Mouse (Mus musculus) cerebellum, postnatal 4 days (tissue): ENCODE measurements at regions not wholly inside any gene's neighbourhood (a gene's known extent, or its start where the extent isn't known, plus 50 kb on each side); places are given as distances from the start of the nearest gene placed in this dataset.
"Not testable (repeated sequence)": the region's sequence is repeated elsewhere in the genome, so short reads cannot be mapped to it uniquely, and the experiment has no call there.

Source experiments
- DNase-seq, 2 experiments: peaks; one replicate each; pipeline ENCODE4 v3.0.0; 2022; ENCODE audit warnings: low spot score in 2 of 2, mixed read lengths in 1 of 2

DNA sequence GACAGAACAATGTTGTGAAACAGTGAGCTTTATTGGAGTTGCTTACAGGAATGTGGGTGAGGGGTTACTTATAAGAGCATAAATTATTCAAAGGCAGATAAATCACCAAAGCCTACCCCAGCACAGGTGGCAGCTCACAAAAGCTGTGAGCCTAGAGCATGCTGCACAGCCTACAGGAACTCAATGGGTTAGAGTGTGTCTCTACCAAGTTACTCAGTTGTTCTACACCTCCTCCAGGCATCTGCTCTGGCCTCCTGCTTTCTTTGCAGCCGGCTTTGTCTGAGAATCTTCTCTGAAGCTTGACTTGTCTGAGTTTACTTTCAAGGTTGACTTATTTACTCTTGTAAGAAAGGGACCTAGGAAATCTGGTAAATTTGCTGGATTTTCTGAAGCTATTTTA is 336.5 kb downstream of the Fscb start:
- DNase-seq: no peak

DNA sequence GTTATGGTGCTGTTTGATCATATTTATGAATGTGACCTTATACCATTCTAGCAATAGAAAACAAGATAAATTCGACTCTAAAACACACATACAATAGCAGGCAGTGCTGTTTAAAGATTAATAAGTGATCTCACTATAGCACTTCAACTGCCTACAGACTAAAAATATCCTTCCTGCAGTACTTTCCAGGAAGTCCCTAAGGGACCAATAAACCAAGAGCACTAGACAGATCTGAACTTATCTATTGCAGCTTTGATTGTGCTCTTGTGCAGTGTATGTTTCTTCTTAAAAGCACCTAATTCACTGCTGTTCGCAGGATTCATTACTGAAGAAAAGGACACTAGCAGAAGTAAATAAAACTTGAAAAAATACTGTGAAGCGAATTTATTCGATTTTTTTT is 358.1 kb downstream of the Fscb start:
- DNase-seq: no peak

DNA sequence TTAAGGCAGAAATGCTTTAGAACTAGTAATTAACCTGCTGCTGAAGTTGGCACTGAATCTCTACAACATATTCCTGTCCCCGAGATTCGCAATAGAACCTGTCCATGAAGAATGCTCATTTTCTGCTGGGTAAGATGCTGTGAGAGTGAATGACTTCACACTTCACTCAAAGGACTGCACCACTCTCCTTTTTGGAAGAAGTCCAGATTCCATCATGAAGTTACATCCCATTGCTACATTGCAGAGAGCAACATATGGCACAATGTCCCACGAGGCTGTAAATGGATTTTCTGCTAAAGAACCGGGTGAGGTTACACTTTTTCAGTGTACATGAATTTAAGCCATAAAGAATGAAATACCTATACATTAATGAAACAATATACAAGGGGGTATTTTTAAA is 360.0 kb downstream of the Fscb start:
- DNase-seq: no peak

DNA sequence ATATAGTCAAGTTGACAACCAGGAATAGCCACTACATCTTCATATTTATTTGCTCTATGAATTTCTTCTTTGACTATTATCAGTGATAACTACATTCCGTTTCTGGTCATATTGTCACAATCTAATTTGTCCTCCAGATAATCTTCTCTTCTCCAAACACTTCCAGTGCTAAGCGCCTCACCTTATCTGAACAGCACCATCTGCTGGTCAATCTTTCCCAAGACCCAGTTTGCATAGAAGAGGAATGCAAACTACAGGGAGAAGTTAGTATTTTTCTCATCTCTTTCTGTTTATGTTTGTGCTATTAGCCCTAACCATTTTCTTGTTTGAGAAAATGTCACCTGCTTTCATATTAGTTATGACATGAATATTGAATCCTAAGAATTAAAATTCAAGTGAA is 370.3 kb downstream of the Fscb start:
- peak in 1 of 2 experiments; percentile 10 for DNase-seq

DNA sequence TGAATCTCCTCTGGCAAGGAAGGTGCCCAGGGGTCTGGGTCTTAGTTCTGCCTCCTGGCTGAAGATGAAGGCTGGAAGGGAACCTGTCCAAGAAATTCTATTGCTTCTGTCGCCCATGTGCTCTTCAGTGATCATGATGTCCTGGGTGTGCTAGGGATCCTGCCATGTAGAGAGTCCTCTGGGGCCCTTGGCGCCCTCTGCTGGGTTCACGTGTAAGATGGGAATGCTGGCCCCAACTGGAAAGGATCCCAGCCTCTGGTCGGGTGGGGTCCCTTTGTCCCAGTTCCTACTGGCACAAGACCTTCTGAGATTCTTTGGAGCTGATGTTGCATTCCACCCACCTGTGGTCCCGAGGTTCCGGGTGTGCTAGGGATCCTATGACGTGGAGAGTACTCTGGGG is 397.7 kb downstream of the Fscb start:
- no peak for DNase-seq

DNA sequence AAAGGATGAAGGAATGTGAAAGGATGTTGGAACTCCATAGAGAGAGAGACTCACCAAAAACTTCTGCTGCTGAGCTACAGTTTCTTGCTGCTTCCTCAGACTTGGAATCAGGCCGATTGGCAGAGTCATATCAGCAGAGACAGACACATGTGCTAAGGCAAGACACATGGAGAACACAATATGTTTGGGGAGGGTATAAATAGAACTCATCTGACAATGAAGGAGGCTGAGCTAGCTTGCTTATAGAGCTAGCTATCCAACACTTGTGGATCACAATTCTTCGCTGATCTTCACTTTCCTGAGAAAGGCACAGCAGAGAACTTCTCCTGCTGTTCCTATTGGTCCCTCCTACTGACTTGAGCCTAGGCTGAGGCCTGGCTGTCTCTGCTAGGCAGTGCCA is 429.0 kb downstream of the Fscb start:
- DNase-seq: no peak

DNA sequence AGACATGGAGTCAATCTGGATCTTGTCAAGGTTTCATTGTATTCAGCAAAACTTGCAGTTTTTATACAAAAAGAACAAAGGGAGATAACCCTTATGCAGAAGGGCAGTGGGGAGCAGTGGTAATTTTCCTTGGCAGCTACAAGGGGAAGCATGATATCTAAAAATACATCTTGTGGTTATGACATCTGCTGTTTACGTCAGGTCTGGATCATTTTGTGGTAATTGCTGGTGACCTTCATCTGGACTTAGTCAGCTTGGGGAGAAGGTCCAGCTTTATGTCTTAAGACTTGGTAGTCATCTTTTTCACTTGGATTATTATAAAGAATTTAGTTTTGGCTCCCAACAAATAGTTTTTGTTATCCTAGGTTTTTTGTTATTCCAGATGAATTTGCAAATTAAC is 465.9 kb downstream of the Fscb start:
- DNase-seq: not testable (repeated sequence)
